25 mouse cellular contexts compared by ENCODE assay signal in the genomic region with DNA sequence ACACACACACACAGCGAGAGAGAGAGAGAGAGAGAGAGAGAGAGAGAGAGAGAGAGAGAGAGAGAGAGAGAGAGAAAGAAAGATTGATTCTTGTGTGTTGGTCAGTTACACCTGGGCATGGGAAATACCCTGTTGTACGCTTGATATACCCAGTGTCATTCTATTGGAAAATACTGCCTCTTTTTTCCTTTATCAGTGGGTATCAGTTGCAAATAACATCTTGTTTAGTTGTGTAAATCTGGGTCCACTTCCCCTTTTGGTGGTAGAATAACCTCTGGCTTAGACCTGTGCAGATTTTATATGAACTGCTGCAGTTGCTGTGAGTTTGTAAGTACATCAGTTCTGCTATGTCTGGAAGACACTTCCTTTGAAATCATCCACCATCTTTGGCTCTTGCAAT.
"Had no signal": no experiment of that assay in that cellular context is flagged by ENCODE, and none has a peak within 500 bp of the region (broad histone marks: within the 10 kb centered on the region; RNA-seq: fewer than 3 reads in every experiment).

No protein-coding gene starts in this region.

- H3K4me1 ChIP-seq: embryonic facial prominence, embryonic 10.5 days; embryonic facial prominence, embryonic 12.5 days; embryonic facial prominence, embryonic 13.5 days; embryonic facial prominence, embryonic 15.5 days; forebrain, embryonic 10.5 days; forebrain, embryonic 12.5 days; forebrain, embryonic 13.5 days; forebrain, embryonic 15.5 days; heart, embryonic 10.5 days had no signal

- H3K9ac ChIP-seq: embryonic facial prominence, embryonic 12.5 days; embryonic facial prominence, embryonic 13.5 days; embryonic facial prominence, embryonic 15.5 days; forebrain, embryonic 12.5 days; forebrain, embryonic 13.5 days; forebrain, embryonic 15.5 days; forebrain, postnatal 0 days had no signal

- H3K27me3 ChIP-seq: embryonic facial prominence, embryonic 12.5 days; embryonic facial prominence, embryonic 13.5 days; embryonic facial prominence, embryonic 15.5 days; forebrain, embryonic 12.5 days; forebrain, embryonic 13.5 days; forebrain, embryonic 15.5 days had no signal

- H3K36me3 ChIP-seq: embryonic facial prominence, embryonic 10.5 days; embryonic facial prominence, embryonic 12.5 days; embryonic facial prominence, embryonic 13.5 days; embryonic facial prominence, embryonic 15.5 days; forebrain, embryonic 10.5 days; forebrain, embryonic 12.5 days; forebrain, embryonic 15.5 days; heart, embryonic 10.5 days had no signal

- H3K27ac ChIP-seq: embryonic facial prominence, embryonic 10.5 days; embryonic facial prominence, embryonic 12.5 days; embryonic facial prominence, embryonic 13.5 days; embryonic facial prominence, embryonic 15.5 days; forebrain, embryonic 10.5 days; forebrain, embryonic 12.5 days; forebrain, embryonic 13.5 days; forebrain, embryonic 15.5 days; gastrocnemius, adult 2 months; heart, adult 2 months; heart, embryonic 10.5 days had no signal

- H3K9me3 ChIP-seq: embryonic facial prominence, embryonic 10.5 days; embryonic facial prominence, embryonic 12.5 days; embryonic facial prominence, embryonic 13.5 days; embryonic facial prominence, embryonic 15.5 days; forebrain, embryonic 10.5 days; forebrain, embryonic 12.5 days; forebrain, embryonic 13.5 days; forebrain, embryonic 15.5 days; heart, embryonic 10.5 days had no signal

- H3K4me2 ChIP-seq: embryonic facial prominence, embryonic 12.5 days; embryonic facial prominence, embryonic 13.5 days; embryonic facial prominence, embryonic 15.5 days; forebrain, embryonic 12.5 days; forebrain, embryonic 13.5 days; forebrain, embryonic 15.5 days had no signal

- DNase-seq: cerebellum, adult 9-11 months; cerebellum, postnatal 10 days; cerebellum, postnatal 14 days; cerebellum, postnatal 25 days; cerebellum, postnatal 36 days; embryo, embryonic 11 days; forebrain, postnatal 0 days; gastrocnemius, adult 2 months; gastrocnemius, postnatal 10 days; gastrocnemius, postnatal 14 days; gastrocnemius, postnatal 25 days; gastrocnemius, postnatal 36 days; heart, adult 11 months; heart, adult 18-20 months; heart, adult 2 months had no signal

- H3K4me3 ChIP-seq: embryonic facial prominence, embryonic 10.5 days; embryonic facial prominence, embryonic 12.5 days; embryonic facial prominence, embryonic 13.5 days; embryonic facial prominence, embryonic 15.5 days; erythroblast, embryonic 14.5 days; forebrain, embryonic 10.5 days; forebrain, embryonic 12.5 days; forebrain, embryonic 13.5 days; forebrain, embryonic 15.5 days; gastrocnemius, adult 2 months; heart, adult 2 months; heart, embryonic 10.5 days had no signal
